Mouse (Mus musculus) left cerebral cortex, adult 9 months (tissue): ENCODE measurements at regions not wholly inside any gene's neighbourhood (a gene's known extent, or its start where the extent isn't known, plus 50 kb on each side); places are given as distances from the start of the nearest gene placed in this dataset.

Experiments used
- DNase-seq, 2 experiments: peaks; one replicate each; pipeline ENCODE4 v3.0.0; 2022; ENCODE audit warnings: low spot score in 2 of 2

GRCm38 (mm10) chr2:48536930-48537329, 277.0 kb upstream of the Acvr2a start:
- DNase-seq: no peak

GRCm38 (mm10) chr2:48538668-48539341, 275.1 kb upstream of the Acvr2a start:
- peak in 1 of 2 experiments; percentile 13 for DNase-seq

GRCm38 (mm10) chr2:48539465-48540055, 274.3 kb upstream of the Acvr2a start:
- DNase-seq: no peak

GRCm38 (mm10) chr2:48544377-48544776, 269.5 kb upstream of the Acvr2a start:
- no peak for DNase-seq

- no peak for DNase-seq
These were observed 268.8 kb upstream of the Acvr2a start for GRCm38 (mm10) chr2:48545072-48545471.

- no peak for DNase-seq
These were observed 268.2 kb upstream of the Acvr2a start for GRCm38 (mm10) chr2:48545679-48546078.

GRCm38 (mm10) chr2:48546194-48546593, 267.7 kb upstream of the Acvr2a start:
- DNase-seq: no peak

GRCm38 (mm10) chr2:48556600-48556999, 257.3 kb upstream of the Acvr2a start:
- DNase-seq: no peak

- DNase-seq: no peak
These were observed 256.8 kb upstream of the Acvr2a start for GRCm38 (mm10) chr2:48557123-48557522.

- no peak for DNase-seq
These were observed 255.3 kb upstream of the Acvr2a start for GRCm38 (mm10) chr2:48558641-48559040.

GRCm38 (mm10) chr2:48563636-48564035, 250.3 kb upstream of the Acvr2a start:
- DNase-seq: no peak

GRCm38 (mm10) chr2:48564170-48564569, 249.7 kb upstream of the Acvr2a start:
- no peak for DNase-seq

GRCm38 (mm10) chr2:48567871-48568270, 246.0 kb upstream of the Acvr2a start:
- DNase-seq: no peak

GRCm38 (mm10) chr2:48586162-48586830, 227.6 kb upstream of the Acvr2a start:
- no peak for DNase-seq

GRCm38 (mm10) chr2:48586831-48587169, 227.1 kb upstream of the Acvr2a start:
- DNase-seq: no peak

GRCm38 (mm10) chr2:48589709-48590108, 224.2 kb upstream of the Acvr2a start:
- DNase-seq: no peak

GRCm38 (mm10) chr2:48597793-48598583, 215.9 kb upstream of the Acvr2a start:
- no peak for DNase-seq

- no peak for DNase-seq
These were observed 214.5 kb upstream of the Acvr2a start for GRCm38 (mm10) chr2:48599367-48599766.

- DNase-seq: no peak
These were observed 212.1 kb upstream of the Acvr2a start for GRCm38 (mm10) chr2:48601855-48602254.

- DNase-seq: no peak
These were observed 204.4 kb upstream of the Acvr2a start for GRCm38 (mm10) chr2:48609466-48609865.

- no peak for DNase-seq
These were observed 201.7 kb upstream of the Acvr2a start for GRCm38 (mm10) chr2:48612251-48612650.

GRCm38 (mm10) chr2:48617141-48617699, 196.7 kb upstream of the Acvr2a start:
- DNase-seq: no peak
